Mouse (Mus musculus) kidney, adult 11 months (tissue): Measurements from ENCODE around the gene Ugt2a2.
A peak's percentile ranks its signal among the peaks of the same experiment; 100 is the strongest.
"Not testable (repeated sequence)": the region's sequence is repeated elsewhere in the genome, so short reads cannot be mapped to it uniquely, and the experiment has no call there.

ENCODE experiments used
- DNase-seq: peaks from one replicate; pipeline ENCODE4 v3.0.0; 2022

Gene Ugt2a2

DNA sequence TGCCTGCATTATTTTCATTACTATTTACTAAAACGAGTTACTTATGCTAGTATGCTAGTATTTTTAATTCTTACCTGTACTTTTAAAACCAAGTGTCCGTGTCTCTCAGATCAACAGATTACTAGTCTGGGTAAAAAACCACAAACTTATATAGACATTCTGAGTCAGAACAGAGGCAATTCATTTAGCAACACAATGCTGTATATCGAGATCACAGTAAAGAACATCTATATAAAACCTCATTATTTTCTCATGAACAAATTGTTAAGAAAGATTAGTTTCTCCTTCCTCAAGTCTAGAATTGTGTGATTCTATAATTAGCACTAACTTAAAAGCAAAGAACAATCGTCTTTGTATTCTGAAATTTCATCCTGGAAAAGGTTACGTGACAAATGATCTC, at the start of gene Ugt2a2:
Gene Ugt2a2 (minus strand): TSS at position 101 of the 400 bp plus-strand sequence.
- no peak for DNase-seq

DNA sequence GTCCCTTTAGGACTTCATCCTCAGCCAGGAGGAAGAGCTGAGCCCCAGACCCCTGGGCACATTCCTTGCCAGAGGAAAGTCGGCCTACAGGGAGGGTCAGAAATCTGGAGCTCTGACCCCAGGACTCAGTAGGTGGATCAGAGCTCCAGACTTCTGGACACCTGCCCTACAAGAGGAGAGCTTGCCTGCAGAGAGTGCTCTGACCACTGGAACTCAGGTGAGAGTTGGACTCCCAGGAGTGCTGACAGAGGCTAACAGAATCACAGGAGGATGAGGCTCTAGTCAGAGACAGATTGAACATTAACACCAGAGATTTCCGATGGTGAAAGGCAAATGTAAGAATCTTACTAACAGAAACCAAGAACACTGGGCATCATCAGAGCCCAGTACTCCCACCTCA, 41.5 kb upstream of the Ugt2a2 start:
- DNase-seq: peak; percentile 57

DNA sequence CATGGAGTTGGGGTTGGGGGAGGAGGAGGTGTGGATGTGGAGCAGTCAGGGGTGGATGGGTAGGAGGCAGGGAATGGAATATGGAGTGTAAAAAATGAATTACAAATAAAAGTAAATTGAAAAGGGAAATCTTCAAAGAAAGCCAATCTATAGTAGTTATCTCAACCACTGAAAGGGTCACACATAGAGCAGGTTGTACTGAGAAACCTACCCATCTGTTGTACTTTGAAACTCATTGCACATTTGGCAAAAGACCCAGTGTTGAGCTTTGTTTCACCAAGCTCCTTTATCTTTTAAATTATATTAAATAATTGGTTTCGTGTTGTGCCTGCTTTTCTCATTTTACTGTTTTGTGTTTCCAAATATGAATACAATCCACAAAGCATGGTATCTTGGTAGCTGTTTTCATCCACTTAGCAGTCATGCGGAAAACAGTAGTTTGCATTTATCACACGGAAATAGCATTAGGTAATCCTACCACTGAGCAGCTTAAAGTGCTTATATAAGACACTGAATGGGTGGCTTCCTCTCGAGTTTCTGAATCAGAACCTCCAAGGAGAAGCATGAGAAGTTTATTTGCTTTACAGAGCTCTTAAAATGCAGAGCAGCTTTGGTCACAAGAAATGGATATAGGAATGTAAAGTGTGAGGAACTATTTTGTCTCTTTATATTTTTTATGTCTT, 23.9 kb upstream of the Ugt2a2 start:
- DNase-seq: no peak

DNA sequence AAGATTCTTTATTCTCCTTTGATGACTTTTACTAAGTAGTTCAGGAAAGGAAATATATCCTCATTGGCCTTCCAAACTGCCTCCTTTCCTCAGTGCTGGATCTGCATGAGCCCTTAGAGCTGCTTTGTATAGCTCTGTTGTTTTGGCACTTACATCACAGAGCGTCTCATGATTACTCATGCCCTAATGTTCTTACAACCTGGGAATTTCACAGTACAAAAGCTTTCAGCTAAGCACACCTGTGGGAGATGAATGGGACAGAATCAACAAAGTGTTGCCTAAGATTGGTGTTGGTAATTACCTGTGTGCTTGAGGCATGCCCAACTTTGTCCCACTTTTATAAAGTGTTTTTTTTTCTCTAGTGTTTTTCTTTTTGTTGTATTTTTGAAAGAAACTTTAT, 20.6 kb upstream of the Ugt2a2 start:
- DNase-seq: no peak

DNA sequence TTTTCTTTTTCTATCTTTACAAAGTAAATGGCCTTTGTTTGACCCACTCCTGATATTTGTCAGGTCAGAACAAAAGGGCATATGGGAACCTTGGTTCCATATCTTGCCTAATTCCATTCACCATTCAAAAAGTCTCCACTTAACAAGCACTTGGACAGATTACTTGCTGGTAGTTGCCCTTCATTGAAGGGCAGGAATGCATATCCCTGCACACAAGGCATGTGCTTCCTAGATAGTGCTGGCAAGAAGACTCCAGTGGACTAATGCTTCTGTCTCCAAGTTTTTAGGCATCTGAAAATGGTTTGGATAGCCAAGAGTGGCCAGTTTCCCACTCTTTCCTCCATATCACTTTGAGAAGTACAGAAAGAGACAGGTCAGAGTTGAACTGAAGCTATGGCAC, 17.3 kb upstream of the Ugt2a2 start:
- DNase-seq: peak; percentile 16

DNA sequence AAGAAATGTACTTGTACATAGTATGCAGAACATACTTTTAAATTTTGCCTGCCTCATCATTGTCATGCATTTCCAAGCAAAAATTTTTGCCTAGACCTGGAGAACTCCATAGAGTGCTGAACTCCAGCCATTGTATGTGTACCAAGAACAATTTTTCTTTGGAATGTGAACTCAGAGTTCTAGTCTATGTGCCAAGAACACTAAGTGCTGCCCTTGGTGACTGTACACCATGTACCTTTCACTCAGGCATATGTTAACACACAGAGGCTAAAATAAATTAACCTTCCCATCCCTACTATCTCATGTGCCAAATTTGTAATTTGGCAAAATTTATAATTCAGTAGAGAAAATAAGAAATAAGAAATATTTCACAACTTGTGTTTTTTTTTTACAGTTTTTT, 16.9 kb upstream of the Ugt2a2 start:
- no peak for DNase-seq

DNA sequence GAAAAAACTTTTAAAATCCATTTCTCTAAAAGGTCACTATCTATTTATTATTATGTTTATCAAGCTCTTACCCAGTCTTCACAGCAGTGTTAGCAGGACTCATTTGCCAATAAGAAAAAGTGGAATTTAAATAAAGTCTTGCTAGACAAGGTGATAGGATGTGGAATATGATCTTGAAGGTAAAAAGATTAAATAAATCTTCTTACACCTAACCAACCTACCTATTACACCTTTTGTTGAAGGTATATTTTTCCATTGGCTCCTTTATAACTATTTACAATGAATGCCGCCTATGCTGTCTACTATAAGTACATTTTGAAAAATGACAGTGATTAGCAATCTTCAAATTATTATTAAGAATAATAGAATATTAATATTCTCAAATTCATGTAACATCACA, 8.7 kb upstream of the Ugt2a2 start, which contains the start of gene Ugt2a1:
Gene Ugt2a1 (minus strand): TSS at position 101 of the 400 bp plus-strand sequence.
- no peak for DNase-seq

DNA sequence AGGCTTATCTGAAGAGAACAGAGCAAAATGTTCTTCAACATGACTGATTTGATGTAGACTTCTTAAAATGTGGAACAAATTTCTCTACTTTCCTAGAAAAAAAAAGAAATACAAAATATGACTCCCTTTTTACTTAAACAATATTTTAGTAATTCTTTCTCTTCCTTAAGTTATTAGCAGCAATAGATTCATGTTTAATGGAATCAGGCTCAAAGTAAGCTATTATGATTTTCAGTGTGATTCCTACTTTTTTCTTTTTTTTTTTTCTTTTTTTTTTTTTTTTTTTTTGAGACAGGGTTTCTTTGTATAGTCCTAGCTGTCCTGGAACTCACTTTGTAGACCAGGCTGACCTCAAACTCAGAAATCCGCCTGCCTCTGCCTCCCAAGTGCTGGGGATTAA, 4.6 kb upstream of the Ugt2a2 start, which contains the start of gene Gm43638:
Gene Gm43638 (minus strand): TSS at position 101 of the 400 bp plus-strand sequence.
- DNase-seq: not testable (repeated sequence)

DNA sequence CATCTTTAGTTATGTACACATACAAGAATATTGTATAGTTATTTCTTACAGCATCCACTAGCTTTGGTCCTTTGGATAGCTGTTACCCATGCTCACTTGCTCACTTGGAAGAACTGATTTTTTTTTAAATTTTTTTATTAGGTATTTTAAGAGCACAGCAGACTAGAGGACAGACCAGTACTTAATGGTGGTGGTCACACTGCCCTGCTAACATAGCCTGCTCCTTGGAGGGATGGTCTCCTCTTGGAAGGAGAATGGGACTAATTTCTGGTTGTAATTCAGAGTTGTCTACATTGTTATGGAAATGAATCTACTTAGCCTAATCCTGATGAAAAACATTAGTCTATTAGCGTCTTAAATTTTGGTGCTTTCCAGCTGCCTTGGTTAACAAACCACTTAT, 23.2 kb downstream of the Ugt2a2 start:
- DNase-seq: no peak

DNA sequence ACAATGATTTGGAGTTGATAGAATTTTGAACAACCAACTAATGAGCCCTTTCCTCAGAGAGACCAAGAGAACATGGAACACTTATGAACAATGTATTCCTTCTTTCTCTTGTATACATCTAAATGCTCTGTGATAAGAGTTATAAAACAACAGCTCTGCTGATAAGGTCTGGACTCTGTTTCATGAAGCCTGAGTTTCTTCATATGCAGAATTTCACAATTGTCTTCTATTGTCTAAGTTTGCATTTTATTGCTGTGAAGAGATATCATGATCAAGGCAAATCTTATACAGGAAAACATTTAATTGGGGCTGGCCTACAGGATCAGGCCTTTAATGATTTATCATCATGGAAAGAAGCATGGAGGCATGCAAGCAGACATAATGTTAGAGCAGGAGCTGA, 24.4 kb downstream of the Ugt2a2 start:
- no peak for DNase-seq

DNA sequence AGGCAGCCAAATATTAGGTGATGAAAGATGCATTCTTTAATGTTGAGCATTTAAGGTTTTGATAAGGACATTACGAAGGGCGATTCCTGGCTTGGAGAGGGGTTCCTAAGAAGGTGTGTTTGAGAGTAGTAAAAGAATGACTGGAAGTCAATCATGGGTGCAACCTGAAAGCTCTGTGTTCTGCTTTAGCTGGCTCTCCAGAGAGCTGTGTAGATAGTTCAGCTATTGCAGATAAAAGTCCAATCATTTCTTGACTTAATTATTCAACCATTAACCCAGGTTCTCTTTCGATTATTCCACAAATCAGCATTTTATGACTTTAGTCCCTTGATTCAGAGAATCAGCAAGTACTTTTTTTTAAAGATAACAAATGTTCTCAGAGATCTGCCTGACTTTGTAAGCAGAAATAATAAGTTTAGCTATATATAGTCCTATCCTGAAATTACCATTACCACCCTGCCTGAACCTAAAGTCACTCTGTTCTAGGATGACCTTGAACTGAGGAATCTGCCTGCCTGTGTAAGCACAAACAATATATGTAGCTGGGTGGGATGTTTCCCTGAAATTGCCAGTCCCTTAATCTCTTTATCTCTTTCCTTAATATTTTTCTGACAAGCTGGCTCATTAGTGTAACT, 25.7 kb downstream of the Ugt2a2 start:
- DNase-seq: peak; percentile 45

DNA sequence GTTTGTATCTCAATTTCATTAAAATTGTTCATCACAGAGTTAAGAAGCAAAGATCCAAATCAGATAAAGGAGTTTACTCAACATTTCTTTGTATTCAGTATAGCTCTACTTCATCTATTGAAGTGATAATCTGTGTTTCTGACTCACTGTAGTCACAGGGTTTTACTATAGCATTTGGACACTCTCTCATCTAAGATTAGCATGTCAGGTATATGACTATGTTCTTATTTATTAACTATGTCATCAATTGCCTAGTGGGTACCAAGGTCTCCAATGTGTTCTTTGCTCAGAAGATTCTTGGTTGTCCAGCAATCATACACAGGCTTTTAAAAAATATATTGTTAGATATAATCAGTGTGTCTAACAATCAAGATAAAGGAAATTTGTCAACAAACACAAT, 26.5 kb downstream of the Ugt2a2 start:
- no peak for DNase-seq

DNA sequence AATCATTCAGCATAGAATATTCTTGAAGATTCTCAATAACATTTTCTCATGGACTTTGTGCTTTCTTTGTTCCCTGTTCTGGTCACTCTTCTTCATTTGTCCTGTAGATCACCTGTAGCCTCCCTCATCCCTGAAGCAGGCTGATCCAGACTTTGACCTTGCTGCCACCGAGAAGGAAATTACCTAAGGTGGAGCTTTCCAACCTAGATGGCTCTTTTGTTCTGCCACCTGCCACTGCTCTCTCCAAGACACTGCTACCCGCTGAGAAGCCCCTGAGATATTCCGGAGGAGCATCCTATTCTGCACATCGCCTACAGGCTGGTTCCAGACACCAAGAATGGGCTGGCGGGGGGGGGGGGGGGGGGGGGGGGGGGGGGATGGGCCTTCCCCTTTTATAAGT, 29.5 kb downstream of the Ugt2a2 start:
- DNase-seq: not testable (repeated sequence)

DNA sequence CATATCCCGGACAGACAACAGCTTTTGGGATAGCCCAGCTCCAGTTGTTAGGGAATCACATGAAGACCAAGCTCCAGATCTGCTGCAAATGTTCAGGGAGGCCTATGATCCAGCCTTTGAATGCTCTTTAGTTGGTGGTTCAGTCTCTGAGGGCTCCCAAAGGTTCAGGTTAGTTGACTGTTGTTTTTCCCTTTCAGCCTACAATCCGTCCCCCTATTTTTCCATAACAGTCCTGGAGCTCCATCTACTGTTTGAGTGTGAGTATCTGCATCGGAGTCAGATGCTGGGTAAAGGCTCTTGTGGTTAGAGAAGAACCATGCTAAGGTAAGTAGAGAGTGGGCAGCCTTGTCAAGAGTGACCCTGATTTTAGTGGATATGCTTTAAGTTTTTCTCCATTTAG, 45.8 kb downstream of the Ugt2a2 start:
- DNase-seq: peak; percentile 36

DNA sequence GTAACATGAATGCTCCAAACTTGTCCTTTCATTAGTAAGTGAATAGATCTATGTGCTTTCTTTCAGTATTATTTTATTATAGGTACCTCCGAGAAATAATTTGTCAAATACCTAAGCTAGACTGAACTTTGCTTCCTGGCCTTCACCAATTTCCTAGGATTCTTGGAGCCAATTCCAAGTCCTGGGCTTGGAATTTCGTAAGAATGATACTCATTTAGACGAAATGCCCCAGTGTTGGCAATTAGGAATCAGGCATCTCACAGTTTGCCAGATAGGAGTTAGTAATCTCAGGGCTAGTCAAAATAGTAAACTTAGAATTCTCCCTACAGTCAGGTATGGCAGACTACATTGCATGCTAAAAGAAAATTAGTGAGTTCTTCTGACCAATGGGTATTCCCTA, 56.4 kb downstream of the Ugt2a2 start:
- DNase-seq: no peak

DNA sequence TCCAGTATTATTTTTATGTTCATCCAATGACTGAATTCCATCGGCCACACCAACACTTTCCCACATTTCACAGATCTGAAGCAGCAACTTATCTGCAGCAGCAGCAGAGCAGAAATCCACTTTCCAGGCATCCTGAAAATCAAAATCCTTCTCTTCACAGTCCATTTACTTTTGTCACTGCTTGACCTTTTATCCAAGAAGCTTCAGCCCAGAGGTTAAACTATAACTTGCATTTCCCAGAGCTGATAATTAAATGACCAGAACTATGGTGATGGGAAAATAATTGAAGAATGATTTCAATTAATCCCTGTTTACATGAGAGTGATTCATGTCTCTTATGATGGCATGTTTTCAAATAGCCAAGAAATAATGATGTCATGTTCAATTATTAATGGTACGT, 58.0 kb downstream of the Ugt2a2 start, which contains the start of gene Ugt2b38:
Gene Ugt2b38 (minus strand): TSS at position 163 of the 400 bp plus-strand sequence.
- DNase-seq: not testable (repeated sequence)
